Mouse (Mus musculus): ENCODE measurements at regions not wholly inside any gene's neighbourhood (a gene's known extent, or its start where the extent isn't known, plus 50 kb on each side); places are given as distances from the start of the nearest gene placed in this dataset.
A peak's percentile ranks its signal among the peaks of the same experiment; 100 is the strongest.

DNA sequence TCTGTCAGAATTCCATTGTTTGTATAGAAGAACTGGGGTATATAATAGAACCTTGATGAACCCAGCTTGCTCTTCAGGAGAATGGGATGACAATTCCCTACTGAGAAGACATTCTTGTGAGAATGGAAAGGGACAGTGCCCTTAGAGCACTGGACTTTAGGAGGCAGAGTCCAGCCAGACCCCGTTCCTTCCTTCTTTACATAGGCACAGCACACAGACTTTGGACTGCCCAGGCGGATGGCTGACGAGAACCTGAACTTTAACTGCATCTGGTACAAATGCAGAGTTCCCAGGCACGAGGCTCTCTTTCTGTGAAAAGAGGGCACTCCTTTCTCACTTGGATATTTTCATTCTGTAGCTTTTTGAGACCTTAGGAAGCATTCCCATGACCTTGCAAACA, 197.4 kb upstream of the Dkk2 start:
- no peak overlapping the region for H3K9ac ChIP-seq
- no peaks in the 10 kb centered on the region for H3K27me3 ChIP-seq
- H3K4me3 ChIP-seq = no peak overlapping the region
- no peaks in the 10 kb centered on the region for H3K9me3 ChIP-seq
- 73% methylated on average over 4 of the region's 4 CpGs for WGBS
- no peak overlapping the region for H3K27ac ChIP-seq
- H3K4me2 ChIP-seq = no peak overlapping the region
- H3K36me3 ChIP-seq = no peaks in the 10 kb centered on the region
- no peaks in the 10 kb centered on the region for H3K4me1 ChIP-seq
- no peak for ATAC-seq (ENCODE audit: insufficient number of reproducible peaks, low FRiP score, low TSS enrichment, low read depth)

DNA sequence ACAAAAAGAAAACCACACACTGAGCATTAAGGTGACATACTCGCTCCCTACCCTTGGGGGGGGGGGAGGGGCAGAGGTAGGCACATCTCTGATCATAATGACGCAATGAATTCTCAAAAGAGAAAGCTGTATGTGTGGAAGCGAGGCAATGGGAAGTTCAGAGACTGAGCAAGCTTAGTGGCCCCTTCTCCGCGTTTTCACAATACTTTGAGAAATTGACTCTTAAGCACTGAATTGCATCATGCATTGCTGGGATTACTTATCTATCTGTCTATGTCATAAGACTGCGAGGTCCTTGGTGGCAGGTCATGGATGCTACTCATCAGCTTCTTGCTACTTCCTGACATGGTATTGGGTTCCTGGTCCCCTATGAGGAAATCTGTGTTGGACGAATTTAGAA, 193.2 kb upstream of the Dkk2 start:
- WGBS = 87% methylated on average over 7 of the region's 7 CpGs
- no peaks in the 10 kb centered on the region for H3K27me3 ChIP-seq
- H3K9ac ChIP-seq = no peak overlapping the region
- H3K36me3 ChIP-seq = no peaks in the 10 kb centered on the region
- H3K27ac ChIP-seq = no peak overlapping the region
- no peaks in the 10 kb centered on the region for H3K4me1 ChIP-seq
- no peaks in the 10 kb centered on the region for H3K9me3 ChIP-seq
- H3K4me2 ChIP-seq = no peak overlapping the region
- ATAC-seq (ENCODE audit: insufficient number of reproducible peaks, low FRiP score, low TSS enrichment, low read depth) = no peak
- H3K4me3 ChIP-seq = no peak overlapping the region

DNA sequence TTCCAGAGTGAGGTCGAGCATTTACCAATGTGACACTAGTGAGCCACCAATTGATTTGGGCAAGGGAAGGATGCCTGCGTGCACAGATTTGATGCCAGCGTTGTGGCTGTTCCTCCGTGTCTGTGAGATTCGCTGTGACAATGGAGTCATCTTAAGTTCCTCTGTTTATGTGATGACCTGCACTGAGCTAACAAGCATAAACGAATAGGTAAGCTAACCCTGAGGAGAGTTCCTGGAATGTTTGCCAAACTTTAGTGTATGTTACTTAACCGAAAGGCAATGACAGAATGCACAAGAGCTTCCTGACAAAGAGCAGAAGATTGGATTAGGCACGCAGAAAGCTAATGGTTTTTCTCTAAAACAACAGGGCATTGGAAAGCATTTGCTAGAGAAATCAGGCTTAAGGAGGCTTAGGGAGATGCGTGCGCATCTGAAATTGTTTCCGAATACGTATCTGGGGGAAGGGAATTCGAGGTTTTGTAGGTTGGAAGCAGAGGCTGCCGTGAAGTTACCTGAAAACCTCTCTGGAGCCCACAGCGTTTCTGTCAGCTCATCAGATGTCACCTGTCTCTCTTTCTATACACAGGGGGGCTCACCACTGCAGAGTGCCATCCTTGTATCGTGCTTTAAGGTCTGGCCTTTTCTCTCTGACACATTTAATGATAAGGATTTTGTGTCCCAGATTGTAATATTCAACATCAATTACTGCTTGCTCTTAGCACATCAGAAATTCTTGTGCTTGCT, 191.9 kb upstream of the Dkk2 start:
- no peak overlapping the region for H3K4me2 ChIP-seq
- H3K9ac ChIP-seq = no peak overlapping the region
- no peak for ATAC-seq (ENCODE audit: insufficient number of reproducible peaks, low FRiP score, low TSS enrichment, low read depth)
- no peak overlapping the region for H3K4me3 ChIP-seq
- H3K27me3 ChIP-seq = no peaks in the 10 kb centered on the region
- H3K36me3 ChIP-seq = no peaks in the 10 kb centered on the region
- no peak overlapping the region for H3K27ac ChIP-seq
- WGBS = 76% methylated on average over 16 of the region's 16 CpGs
- no peaks in the 10 kb centered on the region for H3K9me3 ChIP-seq
- H3K4me1 ChIP-seq = no peaks in the 10 kb centered on the region

- Histone ChIP-seq H3K4me2 (no peak overlapping the region), H3K27ac (no peak overlapping the region), H3K9ac (no peak overlapping the region), H3K9me3 (no peaks in the 10 kb centered on the region), H3K4me3 (no peak overlapping the region), H3K36me3 (no peaks in the 10 kb centered on the region), H3K4me1 (no peaks in the 10 kb centered on the region), H3K27me3 (no peaks in the 10 kb centered on the region)
- WGBS = 70% methylated on average over 1 of the region's 1 CpGs
- no peak for ATAC-seq (ENCODE audit: insufficient number of reproducible peaks, low FRiP score, low TSS enrichment, low read depth)
These were observed 190.0 kb upstream of the Dkk2 start for GRCm38 (mm10) chr3:131895057-131895456.

DNA sequence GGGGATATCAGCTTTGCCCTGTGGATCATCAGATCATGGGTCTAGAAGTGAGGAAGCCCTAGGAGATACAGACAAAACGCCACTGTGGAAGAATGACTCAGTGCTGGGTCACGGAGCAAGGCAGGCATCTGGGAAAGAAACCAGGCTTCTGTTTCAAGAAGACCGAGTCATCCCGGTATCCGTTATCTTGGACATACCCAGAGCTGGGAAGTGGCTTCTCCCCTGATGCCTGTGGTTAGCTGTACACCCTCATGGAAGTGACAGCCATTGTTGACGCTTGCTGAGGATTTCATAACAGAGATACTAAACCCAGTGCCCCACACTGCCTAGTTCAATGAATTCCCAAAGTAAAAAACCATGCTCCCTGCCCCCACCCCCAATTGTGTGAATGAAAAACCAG, 171.6 kb upstream of the Dkk2 start:
- H3K9ac ChIP-seq = no peak overlapping the region
- H3K27ac ChIP-seq = no peak overlapping the region
- 89% methylated on average over 6 of the region's 6 CpGs for WGBS
- ATAC-seq (ENCODE audit: insufficient number of reproducible peaks, low FRiP score, low TSS enrichment, low read depth) = no peak
- no peak overlapping the region for H3K4me3 ChIP-seq
- no peaks in the 10 kb centered on the region for H3K27me3 ChIP-seq
- H3K9me3 ChIP-seq = no peaks in the 10 kb centered on the region
- no peak overlapping the region for H3K4me2 ChIP-seq
- no peaks in the 10 kb centered on the region for H3K36me3 ChIP-seq
- H3K4me1 ChIP-seq = no peaks in the 10 kb centered on the region

- WGBS = 74% methylated on average over 3 of the region's 3 CpGs
- no peak for ATAC-seq (ENCODE audit: insufficient number of reproducible peaks, low FRiP score, low TSS enrichment, low read depth)
These were observed 170.7 kb upstream of the Dkk2 start for GRCm38 (mm10) chr3:131914372-131914771.

GRCm38 (mm10) chr3:131914997-131915396, 170.1 kb upstream of the Dkk2 start:
- Histone ChIP-seq H3K27me3 (no peaks in the 10 kb centered on the region), H3K4me1 (peaks cover 7% of the 10 kb centered on the region), H3K9me3 (no peaks in the 10 kb centered on the region), H3K4me3 (no peak overlapping the region), H3K27ac (no peak overlapping the region), H3K36me3 (no peaks in the 10 kb centered on the region), H3K4me2 (no peak overlapping the region), H3K9ac (no peak overlapping the region)
- ATAC-seq (ENCODE audit: insufficient number of reproducible peaks, low FRiP score, low TSS enrichment, low read depth) = no peak
- 80% methylated on average over 7 of the region's 7 CpGs for WGBS

More at GRCm38 (mm10) chr3:131914372-131914771, 170.7 kb upstream of the Dkk2 start:
- H3K36me3 ChIP-seq = no peaks in the 10 kb centered on the region
- H3K27ac ChIP-seq = no peak overlapping the region
- no peak overlapping the region for H3K9ac ChIP-seq
- H3K4me1 ChIP-seq = peaks cover 1% of the 10 kb centered on the region
- H3K4me3 ChIP-seq = no peak overlapping the region
- no peaks in the 10 kb centered on the region for H3K9me3 ChIP-seq
- no peaks in the 10 kb centered on the region for H3K27me3 ChIP-seq
- H3K4me2 ChIP-seq = no peak overlapping the region

GRCm38 (mm10) chr3:131917734-131918534, 167.2 kb upstream of the Dkk2 start:
- peaks cover 7% of the 10 kb centered on the region for H3K4me1 ChIP-seq
- no peak overlapping the region for H3K27ac ChIP-seq
- no peaks in the 10 kb centered on the region for H3K27me3 ChIP-seq
- no peaks in the 10 kb centered on the region for H3K36me3 ChIP-seq
- H3K9me3 ChIP-seq = no peaks in the 10 kb centered on the region
- H3K4me3 ChIP-seq = no peak overlapping the region
- H3K4me2 ChIP-seq = no peak overlapping the region
- no peak overlapping the region for H3K9ac ChIP-seq
- 79% methylated on average over 13 of the region's 13 CpGs for WGBS
- no peak for ATAC-seq (ENCODE audit: insufficient number of reproducible peaks, low FRiP score, low TSS enrichment, low read depth)

GRCm38 (mm10) chr3:131919476-131919875, 165.6 kb upstream of the Dkk2 start:
- H3K4me1 ChIP-seq = peaks cover 7% of the 10 kb centered on the region
- H3K4me2 ChIP-seq = peak overlapping the region; percentile 21
- H3K4me3 ChIP-seq = no peak overlapping the region
- no peaks in the 10 kb centered on the region for H3K27me3 ChIP-seq
- H3K36me3 ChIP-seq = no peaks in the 10 kb centered on the region
- ATAC-seq (ENCODE audit: insufficient number of reproducible peaks, low FRiP score, low TSS enrichment, low read depth) = peak; percentile 71; the same call in 1 of the 2 replicates
- H3K27ac ChIP-seq = no peak overlapping the region
- no peaks in the 10 kb centered on the region for H3K9me3 ChIP-seq
- no peak overlapping the region for H3K9ac ChIP-seq
- 33% methylated on average over 12 of the region's 12 CpGs for WGBS

DNA sequence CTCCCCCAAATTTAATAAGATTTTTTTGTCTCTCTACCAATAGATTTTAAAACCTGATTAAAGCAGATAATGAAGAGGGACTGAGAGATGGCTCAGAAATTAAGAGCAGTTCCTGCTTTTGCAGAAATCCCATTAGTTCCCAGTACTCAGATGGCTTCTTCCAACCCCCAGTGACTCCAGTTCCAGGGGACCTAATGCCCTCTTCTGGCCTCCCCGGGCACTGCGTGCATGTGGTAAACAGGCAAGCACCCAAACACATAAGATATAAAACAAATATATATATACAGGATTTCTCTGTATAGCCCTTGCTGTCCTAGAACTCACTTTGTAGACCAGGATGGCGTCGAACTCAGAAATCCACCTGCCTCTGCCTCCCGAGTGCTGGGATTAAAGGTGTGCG, 163.9 kb upstream of the Dkk2 start:
- Histone ChIP-seq H3K9me3 (no peaks in the 10 kb centered on the region), H3K27me3 (no peaks in the 10 kb centered on the region), H3K9ac (no peak overlapping the region), H3K4me3 (no peak overlapping the region), H3K27ac (no peak overlapping the region), H3K4me2 (no peak overlapping the region), H3K4me1 (peaks cover 7% of the 10 kb centered on the region), H3K36me3 (no peaks in the 10 kb centered on the region)
- no peak for ATAC-seq (ENCODE audit: insufficient number of reproducible peaks, low FRiP score, low TSS enrichment, low read depth)
- 86% methylated on average over 6 of the region's 6 CpGs for WGBS

GRCm38 (mm10) chr3:131922733-131923132, 162.4 kb upstream of the Dkk2 start:
- Histone ChIP-seq H3K9me3 (no peaks in the 10 kb centered on the region), H3K9ac (no peak overlapping the region), H3K27me3 (no peaks in the 10 kb centered on the region), H3K4me2 (no peak overlapping the region), H3K4me1 (peaks cover 7% of the 10 kb centered on the region), H3K27ac (no peak overlapping the region), H3K4me3 (no peak overlapping the region), H3K36me3 (no peaks in the 10 kb centered on the region)
- no peak for ATAC-seq (ENCODE audit: insufficient number of reproducible peaks, low FRiP score, low TSS enrichment, low read depth)
- 62% methylated on average over 1 of the region's 1 CpGs for WGBS

DNA sequence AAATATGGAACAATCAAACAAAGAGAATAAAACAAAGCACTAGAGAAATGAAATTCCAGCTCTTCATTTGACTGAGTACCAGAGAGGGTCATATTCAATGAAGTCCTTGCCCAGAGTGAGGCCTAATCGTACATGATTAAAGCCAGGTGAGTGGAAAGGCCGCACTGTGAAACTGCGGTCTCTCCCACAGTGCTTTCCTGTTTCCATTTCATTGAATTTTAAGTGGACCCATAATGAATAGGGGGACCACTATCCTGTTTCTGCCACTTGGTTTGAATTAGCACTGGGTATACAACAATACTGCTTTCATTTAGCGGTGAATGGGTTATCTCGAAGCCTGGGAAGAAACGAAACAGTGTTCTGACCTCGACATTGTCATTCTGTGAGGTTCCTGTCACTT, 144.2 kb upstream of the Dkk2 start:
- 34% methylated on average over 7 of the region's 7 CpGs for WGBS
- Histone ChIP-seq H3K36me3 (no peaks in the 10 kb centered on the region), H3K4me2 (no peak overlapping the region), H3K9ac (no peak overlapping the region), H3K9me3 (no peaks in the 10 kb centered on the region), H3K4me1 (peaks cover 5% of the 10 kb centered on the region), H3K4me3 (no peak overlapping the region), H3K27me3 (no peaks in the 10 kb centered on the region), H3K27ac (no peak overlapping the region)
- no peak for ATAC-seq (ENCODE audit: insufficient number of reproducible peaks, low FRiP score, low TSS enrichment, low read depth)

Data from limb, embryonic 15.5 days (tissue).